Mouse (Mus musculus) c-Kit-negative CD71-positive TER-119-positive erythroid progenitor cells, embryonic 14.5 days (primary cell): ENCODE results near the gene Guk1.
"Not testable (repeated sequence)": the region's sequence is repeated elsewhere in the genome, so short reads cannot be mapped to it uniquely, and the experiment has no call there.

ENCODE experiments used
- DNase-seq: peaks from one replicate; pipeline ENCODE4 v3.0.0-alpha.2; 2013; ENCODE audit warnings: low read depth, low spot score

Guk1 gene

DNA sequence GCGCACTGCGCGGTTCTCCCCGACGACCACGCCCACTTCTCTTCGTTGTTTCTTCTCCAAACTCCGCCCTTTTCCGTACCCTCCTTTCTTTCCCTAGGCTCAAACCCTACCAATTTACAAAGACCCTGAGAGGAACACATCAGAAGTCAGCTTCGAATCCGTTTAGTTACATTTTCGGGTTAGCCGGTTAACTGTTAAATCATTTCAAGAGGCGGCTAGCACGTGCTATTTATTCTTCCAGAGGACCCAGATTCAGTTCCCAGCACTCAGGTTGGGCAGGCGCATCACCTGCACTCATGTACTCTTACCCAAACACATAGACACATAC lies at the start of gene Guk1:
Gene Guk1 (minus strand): TSS at position 154 of the 328 bp plus-strand sequence.
- DNase-seq, result no peak

DNA sequence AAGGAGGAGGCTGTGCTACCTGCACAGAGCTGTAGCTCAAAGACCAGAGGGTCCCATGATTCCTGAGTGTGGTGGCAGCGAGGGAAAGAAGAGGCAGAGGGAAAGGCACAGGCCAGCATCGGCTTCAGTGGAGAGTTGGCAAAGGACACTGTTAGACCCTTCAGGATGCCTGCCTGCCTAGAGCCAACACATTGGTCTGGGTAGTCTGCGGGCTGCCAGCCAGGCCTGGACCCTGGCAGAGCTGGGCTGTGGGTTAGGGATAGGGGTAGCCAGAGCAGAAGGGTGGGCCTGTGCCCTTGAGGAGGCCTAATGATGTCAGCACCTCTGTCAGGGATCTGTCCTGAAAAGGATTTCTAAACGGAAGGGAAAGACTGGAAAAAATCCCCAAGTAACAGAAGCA lies 47.8 kb upstream of the Guk1 start:
- no peak for DNase-seq

DNA sequence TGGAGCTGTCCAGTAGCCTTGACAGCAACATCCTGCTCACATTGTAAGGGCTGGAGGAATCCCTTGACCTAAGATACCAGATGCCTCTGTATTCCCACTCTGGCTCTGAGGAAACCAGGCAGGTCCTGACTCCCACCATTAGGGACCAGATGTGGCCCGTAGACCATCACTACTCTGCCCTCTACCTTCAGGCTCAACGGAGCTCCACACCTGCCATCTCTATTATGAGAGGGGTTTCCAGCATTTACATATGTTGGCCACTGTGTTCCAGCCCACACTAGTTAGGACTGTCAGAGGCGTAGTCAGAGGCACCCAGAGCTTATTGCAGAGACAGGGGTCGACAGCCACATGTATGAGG lies 47.4 kb upstream of the Guk1 start:
- no peak for DNase-seq

DNA sequence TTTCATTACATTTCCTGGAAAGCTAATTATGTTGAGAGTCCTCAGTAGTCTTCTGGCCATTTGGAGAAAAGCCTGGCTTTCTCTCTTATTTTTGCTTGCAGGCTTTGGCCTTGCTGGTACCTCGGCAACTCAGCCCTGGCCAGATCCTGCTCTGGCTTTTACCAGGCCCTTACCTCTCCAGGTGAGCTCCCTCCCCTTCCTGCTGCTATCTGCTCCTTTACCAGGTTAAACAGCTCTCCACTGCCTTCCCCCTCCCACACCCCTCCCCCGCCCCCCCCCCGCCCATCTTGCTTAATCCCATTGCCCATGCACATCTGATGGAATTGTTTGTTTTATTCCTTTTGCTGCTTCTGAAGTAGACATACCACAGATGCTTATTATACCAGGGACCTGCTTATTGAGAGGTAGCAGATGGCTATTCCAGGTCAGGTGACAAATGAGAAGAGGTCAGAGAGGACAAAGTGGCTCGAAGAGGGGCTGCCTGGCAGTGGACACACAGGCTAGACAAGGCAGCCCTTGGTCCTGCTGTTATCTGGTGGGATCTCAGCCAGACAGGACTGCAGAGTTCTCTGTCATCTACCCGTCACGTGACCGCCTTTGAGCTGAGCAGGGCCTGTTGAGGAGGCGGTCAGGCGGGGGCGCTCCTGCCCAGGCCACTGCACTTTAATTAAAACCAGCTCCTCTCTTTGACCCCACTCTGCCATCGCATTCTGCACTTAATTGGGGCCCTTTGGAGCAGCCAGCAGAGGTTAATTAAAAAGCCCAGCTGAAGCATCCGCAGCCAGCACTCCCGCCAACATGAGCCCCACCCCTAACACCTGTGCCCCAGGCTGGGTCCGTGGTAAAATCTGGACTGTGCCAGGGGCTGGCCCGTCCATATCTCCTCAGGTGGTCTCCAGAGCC lies 46.8 kb upstream of the Guk1 start:
- DNase-seq, result no peak

DNA sequence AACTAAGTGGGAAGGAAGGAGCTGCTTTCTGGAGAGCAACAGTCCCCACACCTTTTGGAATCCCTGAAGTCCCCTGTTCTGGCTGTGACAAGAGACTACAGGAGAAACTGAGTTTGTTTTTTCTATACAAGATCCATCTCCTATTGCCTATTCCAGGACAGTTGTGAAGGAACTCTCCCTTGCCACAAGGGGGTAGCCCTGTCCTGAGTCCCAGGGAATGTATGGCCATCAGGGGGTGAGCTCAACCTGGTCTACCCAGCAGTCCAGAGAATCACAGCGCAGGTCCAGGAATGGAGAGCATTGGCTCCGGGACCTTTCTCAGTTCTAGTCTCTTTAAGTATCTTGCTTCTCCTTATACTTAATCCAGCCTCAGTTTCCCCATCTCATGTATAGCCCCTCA lies 40.8 kb upstream of the Guk1 start:
- DNase-seq, result no peak

DNA sequence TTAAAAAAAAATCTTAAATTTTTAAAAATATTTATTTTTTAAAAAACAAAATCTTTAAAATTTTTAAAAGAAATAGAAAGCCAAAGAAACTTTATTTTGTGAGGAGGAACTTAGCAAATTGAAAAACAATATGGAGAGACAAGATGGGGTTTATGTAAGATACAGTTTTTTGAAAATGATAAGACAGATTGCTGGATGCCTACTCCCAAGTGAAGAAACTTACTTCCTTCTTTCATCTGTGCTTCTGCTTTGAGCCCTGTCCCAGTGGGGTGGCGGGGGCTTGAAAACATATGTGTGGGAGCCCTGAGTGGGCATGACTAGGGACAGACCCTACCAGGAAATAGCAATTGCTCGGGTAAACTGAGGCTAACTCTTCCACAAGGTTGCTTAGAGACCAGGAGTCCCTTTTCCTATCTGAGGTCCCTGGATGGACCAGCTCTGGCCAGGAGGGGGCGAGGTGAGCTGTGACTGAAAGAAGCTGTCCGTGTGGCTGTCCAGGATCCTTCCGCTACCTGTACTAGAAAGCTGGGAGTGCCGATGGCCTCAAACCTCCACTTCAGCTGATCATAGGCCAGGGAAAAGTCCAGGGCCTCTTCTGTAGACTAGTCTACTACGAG lies 38.2 kb upstream of the Guk1 start:
- DNase-seq, result no peak

DNA sequence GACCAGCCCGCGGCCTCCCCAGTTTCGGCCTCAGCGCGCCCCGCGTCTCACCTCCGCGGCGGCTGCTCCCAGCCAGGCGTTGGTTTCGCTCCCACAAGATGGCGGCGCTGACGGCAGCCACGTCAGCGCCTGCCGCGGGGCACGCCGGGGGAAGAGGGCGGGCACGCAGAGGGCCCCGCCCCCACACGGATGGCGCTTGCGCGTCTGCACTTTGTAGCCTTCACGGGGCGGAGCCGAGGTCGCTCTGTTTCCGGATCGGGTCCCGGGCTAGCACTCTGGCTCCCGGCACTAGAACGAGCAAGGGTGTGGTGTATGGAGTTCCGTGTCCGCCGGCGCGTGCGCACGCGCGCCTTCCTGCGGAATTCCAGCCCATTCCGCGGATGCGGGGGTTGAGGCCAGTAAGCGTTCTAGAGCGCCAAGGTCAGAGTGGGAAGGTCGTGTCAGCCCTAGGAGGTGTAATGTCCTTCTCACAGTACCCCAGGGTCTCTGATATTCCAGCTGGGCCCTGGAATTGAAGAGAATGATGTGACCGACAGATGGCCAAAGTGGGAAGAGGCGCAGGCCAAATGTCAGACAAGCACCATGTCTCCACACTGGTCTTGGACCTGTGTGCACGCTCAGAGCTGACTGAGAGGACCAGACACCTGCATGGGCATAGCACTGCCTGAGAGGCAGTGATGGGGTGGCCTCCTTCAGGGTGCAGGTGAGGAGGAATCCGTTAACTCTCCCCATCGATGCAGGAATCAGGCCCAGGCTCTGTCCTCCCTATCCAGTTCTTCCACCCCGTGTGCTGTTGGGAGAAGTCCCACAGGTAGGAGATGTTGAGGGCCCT lies 36.3 kb upstream of the Guk1 start, which contains the start of gene Arf1:
Gene Arf1 (minus strand): TSS at position 149 of the 832 bp plus-strand sequence.
- peak; percentile 94 for DNase-seq

DNA sequence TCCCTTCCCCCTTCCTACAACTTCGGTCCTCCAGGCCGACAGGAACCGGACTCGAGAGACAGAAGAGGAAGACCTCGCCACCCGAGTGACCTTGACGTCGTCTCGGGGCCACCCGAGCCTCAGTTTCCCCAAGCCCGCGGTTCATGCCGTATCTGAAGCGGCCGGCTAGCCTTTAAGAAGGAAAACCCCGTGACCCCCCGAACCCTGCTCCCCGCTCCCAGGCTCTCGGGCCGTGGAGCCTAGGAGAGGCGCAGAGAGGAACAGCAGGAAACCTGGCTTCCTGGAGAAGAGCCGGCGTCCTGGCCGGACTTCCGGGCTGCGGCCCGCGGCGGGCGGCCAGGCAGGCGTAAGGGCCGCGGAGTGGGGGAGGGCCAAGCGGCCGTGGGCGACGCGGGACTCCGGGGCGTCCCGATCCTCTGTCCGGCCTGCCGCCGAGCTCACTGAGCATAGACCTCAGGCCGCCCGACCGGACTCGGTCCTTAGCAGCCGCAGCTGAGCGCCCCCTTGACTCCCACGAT lies 35.7 kb upstream of the Guk1 start:
- DNase-seq, result no peak

DNA sequence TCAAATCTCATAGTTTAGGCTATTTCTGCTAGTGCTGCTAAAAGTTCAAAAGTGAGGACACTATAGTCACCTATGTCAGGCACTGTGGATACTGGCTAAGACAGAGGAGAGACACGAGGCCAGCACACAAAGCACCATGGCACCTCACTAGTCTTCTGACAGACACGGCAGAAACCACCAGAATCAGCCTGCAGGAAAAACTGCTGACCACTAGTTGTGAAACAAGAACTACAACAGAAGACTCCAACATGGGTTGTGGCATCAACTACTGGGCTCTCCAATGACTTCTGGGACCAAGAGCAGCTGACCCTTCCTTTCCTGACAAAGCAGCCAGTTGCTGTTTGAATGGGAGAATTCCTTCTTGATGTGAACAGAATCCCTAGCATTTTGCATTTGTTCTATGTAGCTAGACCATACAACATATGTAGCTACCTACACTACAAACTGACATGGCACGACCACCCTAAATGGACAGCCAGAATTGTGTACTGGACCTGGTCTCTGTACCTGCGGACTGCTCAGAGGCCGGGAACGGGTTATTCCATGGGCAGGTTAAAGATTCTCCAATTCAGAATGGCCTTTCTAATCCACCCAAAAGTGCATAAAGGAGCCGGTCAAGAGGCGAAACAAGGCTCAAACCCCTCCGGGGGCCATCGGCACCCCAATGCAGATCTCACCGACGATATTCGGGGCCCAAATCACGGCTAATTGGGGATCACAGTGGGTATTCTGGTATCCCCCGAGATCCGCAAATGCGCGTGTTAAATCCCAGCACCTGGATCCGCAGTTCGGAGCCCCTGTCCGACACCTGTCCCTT lies 35.0 kb upstream of the Guk1 start:
- no peak for DNase-seq

DNA sequence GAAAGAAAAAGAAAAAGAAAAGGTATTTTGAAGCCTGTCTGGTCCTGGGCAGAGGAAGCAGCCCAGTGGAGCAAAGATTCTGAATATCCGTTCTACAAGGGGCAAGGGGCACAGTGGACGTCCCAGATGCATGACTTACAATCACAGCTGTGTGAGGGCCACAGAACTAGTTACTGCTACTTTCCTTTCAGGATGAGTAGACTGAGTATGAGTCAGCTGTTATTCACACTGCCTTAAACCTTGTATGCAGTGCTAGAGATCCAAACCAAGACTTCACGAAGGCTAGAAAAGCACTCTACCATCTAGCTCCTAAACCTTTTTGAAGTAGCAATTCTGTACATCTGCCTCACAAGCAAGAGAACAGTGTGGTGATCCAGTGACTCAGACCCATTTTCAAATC lies 34.2 kb upstream of the Guk1 start:
- no peak for DNase-seq

DNA sequence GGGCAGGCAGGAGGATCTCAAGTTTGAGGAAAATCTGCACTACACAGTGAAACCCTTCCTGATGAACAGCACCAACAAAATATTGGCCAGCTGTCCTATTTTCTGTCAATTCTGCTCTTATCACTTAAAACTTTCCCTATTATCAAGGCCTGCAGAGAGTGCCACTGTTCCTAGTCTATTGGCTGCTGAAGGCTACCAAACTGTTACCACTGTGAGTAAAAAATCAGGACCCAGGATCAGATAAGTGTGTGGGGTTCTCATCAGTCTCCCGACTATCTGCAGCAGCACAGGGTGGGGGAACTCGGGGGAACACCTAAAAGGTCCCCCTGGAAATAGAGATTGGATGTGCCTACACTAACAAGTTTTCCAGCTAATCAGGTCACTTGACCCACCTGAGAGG lies 33.2 kb upstream of the Guk1 start:
- no peak for DNase-seq

DNA sequence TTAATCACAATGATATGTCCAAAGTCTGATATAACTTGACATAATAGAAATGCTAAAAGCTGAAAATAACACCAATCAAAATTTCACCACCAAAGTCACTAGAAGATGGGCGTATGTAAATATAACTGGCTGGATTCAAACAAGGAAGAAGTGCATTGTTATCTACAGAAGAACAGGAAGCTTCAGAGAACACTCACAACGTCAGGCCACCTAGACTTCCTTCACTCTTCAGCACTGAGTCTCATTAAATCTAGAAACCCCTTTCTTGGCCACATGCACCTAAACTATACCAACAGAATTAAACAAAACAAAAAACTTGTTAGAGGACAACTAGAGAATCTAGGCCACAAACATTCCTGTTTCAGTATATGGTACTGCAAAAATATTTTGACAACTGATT lies 32.5 kb upstream of the Guk1 start:
- no peak for DNase-seq

DNA sequence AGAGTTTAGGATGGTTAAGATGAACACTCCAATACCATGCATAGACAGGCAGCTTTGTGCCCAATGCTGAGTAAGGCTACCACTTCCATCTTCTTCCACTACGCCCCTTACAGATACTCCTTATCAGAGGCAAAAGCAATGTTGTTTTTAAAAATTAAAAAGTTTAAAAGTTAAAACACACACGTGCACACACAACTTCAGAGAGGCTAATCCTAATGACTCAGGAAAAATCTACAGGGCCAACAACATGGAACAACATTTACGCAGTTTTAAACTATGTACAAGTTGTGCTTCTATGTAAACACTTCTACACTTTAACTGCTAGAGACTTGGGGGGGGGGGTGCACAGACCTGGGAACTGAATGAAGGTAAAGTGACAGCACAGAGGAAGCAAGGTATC lies 32.0 kb upstream of the Guk1 start:
- DNase-seq, result no peak

DNA sequence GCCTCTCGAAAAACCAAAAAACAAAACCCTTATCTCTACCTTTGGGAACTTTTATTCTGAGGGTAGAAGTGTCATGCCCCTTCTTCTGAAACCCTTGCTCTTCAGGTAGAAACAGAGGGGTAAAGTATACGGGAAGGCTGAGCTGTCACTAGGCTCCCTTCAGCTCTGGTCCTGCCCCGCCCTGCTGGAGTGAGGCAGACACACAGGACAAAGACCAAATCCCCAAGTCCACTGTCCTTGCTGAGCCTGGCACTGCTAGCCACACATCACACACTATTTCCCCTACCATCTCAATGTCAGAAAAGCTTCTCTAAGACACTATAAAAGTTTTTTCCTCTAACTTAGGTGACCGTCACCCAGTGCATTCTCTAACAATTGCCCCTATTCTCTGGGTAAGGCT lies 30.3 kb upstream of the Guk1 start:
- DNase-seq, result no peak

DNA sequence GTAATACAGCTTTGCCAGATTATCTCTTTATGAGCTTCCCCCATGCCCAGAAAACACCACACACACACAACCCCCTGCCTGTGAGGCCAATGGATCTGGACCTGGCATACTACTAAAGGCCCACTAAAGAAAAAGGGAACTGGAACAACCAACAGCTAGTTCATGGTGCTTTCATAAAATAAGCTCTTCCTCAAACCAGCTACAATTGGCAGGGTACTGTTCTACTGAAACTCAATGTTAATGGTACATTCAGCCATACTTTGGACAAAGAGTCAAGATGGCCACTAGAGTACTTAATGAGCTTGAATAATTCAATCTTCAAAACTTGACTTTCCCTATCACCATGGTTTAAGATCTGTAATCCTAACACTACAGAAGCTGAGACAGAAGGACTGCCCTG lies 29.6 kb upstream of the Guk1 start:
- DNase-seq, result no peak

DNA sequence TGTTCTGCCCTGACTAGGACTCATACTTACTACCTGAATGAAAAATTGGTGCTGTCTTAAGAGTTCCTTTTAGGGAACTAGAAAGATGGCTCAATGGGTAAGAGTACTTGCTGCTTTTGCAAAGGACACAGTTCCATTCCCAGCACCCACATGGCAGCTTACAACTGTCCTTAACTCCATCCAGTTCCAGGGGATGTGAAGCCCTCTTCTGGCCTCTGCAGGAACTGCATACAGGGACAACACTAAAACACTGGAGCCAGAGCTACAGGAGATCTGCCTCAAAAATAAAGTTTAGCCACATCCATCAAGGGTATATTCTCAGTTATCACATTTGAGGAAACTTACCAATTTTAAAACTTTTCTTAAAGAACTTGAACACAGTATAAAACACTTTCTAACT lies 27.1 kb upstream of the Guk1 start:
- no peak for DNase-seq

DNA sequence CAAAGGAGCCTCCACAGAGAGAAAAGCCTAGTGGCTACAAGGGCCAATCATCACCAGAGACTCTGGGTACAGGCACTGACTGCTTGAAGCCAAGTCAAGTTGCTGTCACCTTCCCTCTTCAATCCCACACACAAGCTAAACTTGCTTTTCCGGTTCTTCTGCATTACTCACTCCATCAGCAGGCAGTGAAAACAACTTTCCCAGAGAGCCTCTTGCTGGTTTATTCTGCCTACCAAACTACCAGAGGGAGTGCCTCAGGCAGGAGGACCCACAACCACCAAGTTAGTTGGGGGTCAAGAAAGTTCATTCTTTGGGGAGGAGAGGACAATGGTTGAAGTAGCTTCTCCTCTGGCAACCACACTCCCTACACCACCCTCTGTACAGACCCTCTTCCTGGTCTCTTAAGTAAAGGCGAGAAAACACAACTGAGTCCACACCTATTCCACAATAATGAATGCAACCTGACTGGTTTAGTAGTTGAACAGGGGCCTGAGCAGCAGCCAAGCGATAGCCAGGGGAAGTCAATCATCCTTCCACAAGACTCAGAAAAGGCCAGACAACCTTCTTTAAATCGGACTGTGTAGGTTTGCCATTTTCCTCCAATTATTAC lies 26.5 kb upstream of the Guk1 start:
- DNase-seq, result no peak

DNA sequence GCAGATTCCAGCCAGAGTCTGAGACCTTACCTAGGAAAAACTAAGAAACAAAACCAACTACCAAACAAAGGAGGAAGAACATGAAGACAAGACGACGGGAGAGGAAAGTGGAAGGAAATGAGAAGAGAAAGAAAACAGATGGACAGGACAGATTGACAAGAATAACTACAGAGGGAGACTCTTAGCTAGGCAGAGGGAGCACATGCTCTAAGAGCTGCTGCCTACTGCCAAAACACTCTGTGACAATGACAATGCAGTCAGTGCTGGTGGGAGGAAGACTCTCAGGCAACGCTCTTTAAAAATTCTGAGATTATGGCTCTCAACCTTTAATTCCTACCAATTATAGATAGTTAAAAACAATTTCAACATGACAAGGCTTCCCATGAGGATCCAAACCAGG lies 24.9 kb upstream of the Guk1 start:
- DNase-seq, result no peak

DNA sequence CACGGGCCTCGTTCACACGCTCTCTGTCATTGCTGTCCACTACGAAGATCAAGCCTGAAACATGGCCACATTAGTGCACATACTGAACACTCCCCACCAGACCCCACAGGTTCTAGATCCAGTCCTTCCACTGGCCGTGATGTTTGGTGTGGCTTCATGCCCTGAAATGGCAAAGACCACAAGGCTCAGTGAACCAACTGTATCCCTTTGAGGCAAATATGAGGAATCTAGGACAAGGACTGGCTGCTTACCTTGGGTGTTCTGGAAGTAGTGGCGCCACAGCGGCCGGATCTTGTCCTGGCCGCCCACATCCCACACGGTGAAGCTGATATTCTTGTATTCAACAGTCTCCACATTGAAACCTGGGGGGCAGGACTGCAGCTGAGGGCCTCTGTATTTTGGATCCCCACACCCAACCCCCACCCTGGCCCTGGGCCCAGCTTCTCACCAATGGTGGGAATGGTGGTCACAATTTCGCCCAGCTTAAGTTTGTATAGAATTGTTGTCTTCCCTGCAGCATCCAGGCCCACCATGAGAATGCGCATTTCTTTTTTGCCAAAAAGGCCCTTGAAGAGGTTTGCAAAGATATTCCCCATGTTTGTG lies 21.0 kb upstream of the Guk1 start:
- no peak for DNase-seq

DNA sequence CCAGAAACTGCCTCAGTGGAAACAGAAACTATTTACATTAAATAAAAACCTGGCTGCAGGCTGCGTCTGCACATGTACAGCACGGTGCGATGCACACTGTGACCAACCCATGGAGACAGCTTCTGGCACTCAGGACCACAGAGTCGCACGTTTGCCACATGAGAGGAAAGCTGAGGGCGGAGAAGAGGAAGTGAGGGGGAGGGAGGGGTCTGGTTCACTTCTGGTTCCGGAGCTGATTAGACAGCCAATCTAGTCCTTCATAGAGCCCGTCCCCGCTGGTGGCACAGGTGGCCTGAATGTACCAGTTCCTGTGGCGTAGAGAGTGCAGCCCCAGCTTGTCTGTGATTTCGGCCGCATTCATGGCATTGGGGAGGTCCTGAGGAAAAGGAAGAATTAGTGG lies 20.3 kb upstream of the Guk1 start:
- not testable (repeated sequence) for DNase-seq

DNA sequence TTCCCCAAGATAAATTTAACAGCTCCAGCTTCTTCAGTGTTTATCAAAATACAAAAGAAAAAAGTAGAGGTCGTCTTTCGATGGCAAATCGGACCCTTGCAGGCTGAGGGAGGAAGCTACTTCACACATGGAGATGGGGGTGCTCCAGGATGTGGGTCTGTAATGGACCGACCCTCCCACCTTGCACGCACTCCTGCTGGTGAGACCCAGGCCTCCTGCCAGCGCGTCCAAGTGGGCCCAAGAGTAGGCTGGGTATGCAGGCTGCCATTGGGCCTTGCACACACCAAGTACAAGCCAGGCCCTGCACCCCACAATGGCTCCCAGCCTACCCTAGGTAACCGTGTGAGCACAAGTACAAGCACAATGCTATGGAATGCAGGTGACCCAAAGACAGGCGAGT lies 19.5 kb upstream of the Guk1 start:
- DNase-seq, result not testable (repeated sequence)
